Mouse (Mus musculus): ENCODE data around the gene Phkb. TPM values are rescaled to one million over a fixed set of nuclear protein-coding genes. Genes with fewer than 3 reads are reported as not detected.
A peak's percentile ranks its signal among the peaks of the same experiment; 100 is the strongest.
"Not testable (repeated sequence)": the region's sequence is repeated elsewhere in the genome, so short reads cannot be mapped to it uniquely, and the experiment has no call there.

Phkb gene
- 34.2 and 34.8 TPM in 2 replicates for polyA plus RNA-seq (2015; fragmentation: Nextera tagmentation; extraction: Ambion mirVana)

DNA sequence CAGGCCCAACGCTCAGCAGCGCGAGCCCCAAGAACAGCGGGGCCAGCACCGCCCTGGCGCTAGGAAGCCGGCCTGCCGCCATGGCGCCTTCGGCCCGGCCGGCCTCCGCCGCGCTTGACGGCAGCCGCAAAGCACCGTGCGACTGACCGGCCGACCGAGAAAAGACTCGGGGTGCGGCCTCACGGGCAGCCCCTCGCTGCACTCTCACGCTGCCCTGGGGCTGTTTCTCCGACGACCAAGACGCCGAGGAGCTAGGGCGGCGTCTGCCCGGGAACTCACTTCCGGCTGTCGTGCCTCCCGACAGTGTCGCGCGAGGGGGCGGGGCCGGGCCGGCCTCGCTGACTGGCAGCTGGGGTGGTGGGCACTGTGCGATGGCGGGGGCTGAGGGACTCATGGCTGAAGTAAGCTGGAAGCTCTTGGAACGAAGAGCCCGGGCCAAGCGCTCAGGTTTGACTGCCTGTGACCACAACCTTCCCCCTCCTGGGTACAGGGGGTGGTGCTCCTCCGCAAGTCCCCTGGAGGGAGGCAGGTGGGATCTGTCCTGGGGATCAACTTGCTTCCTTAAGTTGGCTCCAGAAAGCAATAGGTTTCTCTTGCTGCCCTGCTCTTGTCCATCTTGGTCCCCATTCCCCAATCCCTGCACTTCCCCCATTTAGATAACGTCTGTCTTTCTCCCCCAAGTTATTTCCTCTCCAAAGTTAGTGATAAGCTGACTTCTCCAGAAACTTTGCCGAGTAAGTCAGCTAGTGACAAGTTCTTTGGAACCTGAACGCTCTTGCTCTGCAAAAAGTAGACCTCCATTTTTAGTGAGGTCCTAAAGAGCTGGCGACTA is at the start of gene Phkb, which contains the start of gene Itfg1:
TSS of gene Phkb (plus strand) at position 303 of the 832 bp plus-strand sequence.
TSS of gene Itfg1 (minus strand) at position 265 of the 832 bp plus-strand sequence.
- H3K27ac ChIP-seq: peak within 1 kb of the TSS; percentile 96
- peak within 1 kb of the TSS; percentile 76 for H3K4me3 ChIP-seq
- WGBS: under 1% methylated on average over 54 of the region's 54 CpGs
- no peaks in the 10 kb centered on the region for H3K27me3 ChIP-seq (replicated peaks)
- peak within 1 kb of the TSS; percentile 92 for H3K9ac ChIP-seq
- ATAC-seq (replicated peaks): peak; percentile 98
- H3K4me1 ChIP-seq: peaks cover 18% of the 10 kb centered on the region
- H3K9me3 ChIP-seq: no peaks in the 10 kb centered on the region
- peaks cover 8% of the 10 kb centered on the region; the same call in 1 of the 2 replicates for H3K36me3 ChIP-seq (replicated peaks)
- peak within 1 kb of the TSS; percentile 54 for H3K4me2 ChIP-seq

DNA sequence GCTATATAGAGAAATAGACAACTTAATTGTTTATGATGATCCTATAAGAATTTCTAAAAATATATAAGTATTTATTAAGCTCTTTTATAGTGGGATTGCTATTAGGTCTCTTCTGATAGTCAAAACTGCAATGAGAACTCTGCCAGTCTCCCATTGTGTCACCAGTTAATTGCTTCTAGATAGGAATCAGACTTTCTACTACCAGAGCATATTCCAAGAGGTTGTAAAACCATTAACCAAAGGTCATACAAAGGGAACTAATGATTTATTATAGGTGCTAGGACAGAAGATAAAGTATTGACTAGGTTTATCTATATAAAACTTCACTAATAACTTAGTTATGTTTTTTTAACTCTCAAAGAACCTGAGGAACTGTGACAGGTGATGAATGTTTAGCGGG is 44.4 kb upstream of the Phkb start:
- ATAC-seq (replicated peaks); H3K9me3 ChIP-seq; H3K27me3 ChIP-seq (replicated peaks); H3K4me3 ChIP-seq; H3K9ac ChIP-seq; H3K36me3 ChIP-seq (replicated peaks); H3K27ac ChIP-seq; H3K4me2 ChIP-seq; H3K4me1 ChIP-seq: not testable (repeated sequence)
- WGBS: 96% methylated on average over 1 of the region's 1 CpGs

DNA sequence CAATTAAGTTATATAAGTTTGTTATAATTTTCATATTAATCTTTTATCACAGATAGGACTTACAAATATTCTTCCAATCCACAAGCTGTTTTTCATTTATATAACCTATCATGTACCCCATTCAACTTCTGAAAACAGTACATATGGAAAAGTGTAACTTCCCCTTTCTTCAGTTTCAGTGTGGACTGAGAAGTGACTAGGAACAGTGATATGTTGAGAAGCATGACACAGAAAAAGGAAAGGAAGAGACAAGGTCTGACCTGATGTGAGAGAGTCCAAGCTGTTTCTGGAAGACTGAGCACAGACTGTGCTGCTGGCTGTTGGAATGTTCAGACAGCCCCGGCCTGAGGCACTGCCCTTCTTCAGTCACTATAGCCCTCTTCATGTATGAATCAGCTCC is 40.6 kb upstream of the Phkb start:
- Histone ChIP-seq H3K27me3 (replicated peaks) (no peaks in the 10 kb centered on the region), H3K36me3 (replicated peaks) (peaks cover 9% of the 10 kb centered on the region; the same call in 1 of the 2 replicates), H3K4me1 (no peaks in the 10 kb centered on the region), H3K4me3 (no peak overlapping the region), H3K4me2 (no peak overlapping the region), H3K9ac (no peak overlapping the region), H3K27ac (no peak overlapping the region), H3K9me3 (no peaks in the 10 kb centered on the region)
- 92% methylated on average over 1 of the region's 1 CpGs for WGBS
- ATAC-seq (replicated peaks): no peak

DNA sequence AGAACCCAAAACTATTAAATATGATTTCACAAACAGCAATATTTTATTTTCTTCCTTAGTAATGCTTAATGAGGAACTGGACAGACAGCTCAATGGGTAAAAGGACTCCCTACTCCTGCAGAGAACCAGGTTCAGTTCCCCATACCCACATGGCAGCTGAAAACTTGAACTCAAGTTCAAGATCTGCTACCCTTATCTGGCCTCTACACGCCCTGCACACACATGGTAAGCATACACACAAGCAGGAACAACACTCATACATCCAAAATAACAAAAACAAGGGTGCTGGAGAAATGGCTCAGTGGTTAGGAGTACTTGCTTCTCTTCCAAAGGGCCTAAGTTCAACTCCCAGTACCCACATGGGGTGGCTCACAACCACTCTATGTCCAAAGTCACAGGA is 39.4 kb upstream of the Phkb start:
- 98% methylated on average over 1 of the region's 1 CpGs for whole genome bisulfite sequencing
- no peaks in the 10 kb centered on the region for H3K9me3 ChIP-seq

DNA sequence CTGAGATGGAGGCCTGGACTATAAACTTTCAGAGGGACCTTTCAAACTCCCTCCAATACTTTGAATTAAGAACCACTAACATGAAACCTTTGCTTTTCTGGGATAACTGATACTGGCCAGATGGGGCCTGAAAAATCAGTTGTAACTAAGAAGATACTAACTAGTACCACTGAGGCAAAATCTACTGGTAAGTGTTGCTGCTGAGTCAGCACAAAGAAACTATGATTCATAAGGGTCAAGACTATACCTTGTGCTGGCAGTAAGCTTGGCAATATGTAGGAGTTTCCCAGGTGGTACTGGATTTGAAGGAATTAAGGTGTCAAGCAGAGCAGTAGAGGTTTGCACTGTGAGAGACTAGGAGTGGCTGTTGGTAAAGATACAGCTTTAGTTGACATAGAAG is 27.1 kb upstream of the Phkb start:
- Histone ChIP-seq H3K9me3 (no peaks in the 10 kb centered on the region), H3K4me1 (no peaks in the 10 kb centered on the region), H3K27me3 (replicated peaks) (no peaks in the 10 kb centered on the region), H3K36me3 (replicated peaks) (0 out of 2 replicates have a peak, but pooled peaks cover 4% of the 10 kb centered on the region), H3K4me3 (no peak overlapping the region), H3K4me2 (no peak overlapping the region), H3K9ac (no peak overlapping the region), H3K27ac (no peak overlapping the region)
- no peak for ATAC-seq (replicated peaks)

More for the DNA sequence above, 39.4 kb upstream of the Phkb start:
- no peak overlapping the region for H3K4me2 ChIP-seq
- ATAC-seq (replicated peaks): no peak
- no peaks in the 10 kb centered on the region for H3K27me3 ChIP-seq (replicated peaks)
- H3K4me1 ChIP-seq: no peaks in the 10 kb centered on the region
- H3K4me3 ChIP-seq: no peak overlapping the region
- H3K27ac ChIP-seq: no peak overlapping the region
- H3K36me3 ChIP-seq (replicated peaks): peaks cover 9% of the 10 kb centered on the region
- H3K9ac ChIP-seq: no peak overlapping the region

DNA sequence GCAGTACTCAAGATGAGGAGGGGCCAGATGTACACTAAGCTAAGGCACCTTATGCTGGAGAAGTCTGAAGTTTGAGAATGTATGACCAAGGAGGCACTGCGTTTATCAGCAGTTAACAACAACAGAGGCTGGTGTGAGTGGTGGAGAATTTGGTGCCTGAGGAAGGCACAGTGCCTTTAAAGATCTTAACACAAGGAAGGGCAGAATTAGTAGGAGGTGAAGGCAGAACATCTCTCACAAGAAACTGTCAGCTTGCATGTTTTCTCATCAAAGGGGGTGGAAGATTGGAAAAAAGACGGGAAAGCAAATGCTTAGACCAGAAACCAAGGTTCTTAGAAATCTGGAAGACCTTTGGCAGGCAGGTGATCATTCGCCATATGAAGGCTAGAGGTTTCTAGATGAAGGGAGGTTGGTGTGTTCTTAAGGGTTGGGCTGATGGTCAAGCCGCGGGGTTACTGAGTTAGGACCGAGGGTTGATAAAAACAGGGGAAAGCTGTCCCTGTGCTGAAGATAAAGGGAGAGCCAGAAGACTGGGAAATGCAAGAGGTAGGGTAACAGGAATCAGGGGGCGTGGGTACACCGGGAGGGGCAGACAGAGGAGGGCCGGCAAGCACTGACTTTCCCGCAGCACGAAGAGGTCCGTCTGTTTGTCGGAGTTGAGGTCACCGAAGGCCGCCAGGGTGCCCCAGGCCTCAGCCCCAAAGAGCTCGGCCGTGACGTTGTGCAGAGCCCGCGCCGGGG is 673 bp upstream of the Phkb start:
- no peaks in the 10 kb centered on the region for H3K27me3 ChIP-seq (replicated peaks)
- H3K27ac ChIP-seq: peak overlapping the region; percentile 96
- peak overlapping the region; percentile 76 for H3K4me3 ChIP-seq
- 1% methylated on average over 21 of the region's 21 CpGs for WGBS
- no peak for ATAC-seq (replicated peaks)
- no peaks in the 10 kb centered on the region for H3K9me3 ChIP-seq
- peak overlapping the region; percentile 54 for H3K4me2 ChIP-seq
- H3K9ac ChIP-seq: peak overlapping the region; percentile 92
- peaks cover 13% of the 10 kb centered on the region; the same call in 1 of the 2 replicates for H3K36me3 ChIP-seq (replicated peaks)
- H3K4me1 ChIP-seq: peaks cover 18% of the 10 kb centered on the region

DNA sequence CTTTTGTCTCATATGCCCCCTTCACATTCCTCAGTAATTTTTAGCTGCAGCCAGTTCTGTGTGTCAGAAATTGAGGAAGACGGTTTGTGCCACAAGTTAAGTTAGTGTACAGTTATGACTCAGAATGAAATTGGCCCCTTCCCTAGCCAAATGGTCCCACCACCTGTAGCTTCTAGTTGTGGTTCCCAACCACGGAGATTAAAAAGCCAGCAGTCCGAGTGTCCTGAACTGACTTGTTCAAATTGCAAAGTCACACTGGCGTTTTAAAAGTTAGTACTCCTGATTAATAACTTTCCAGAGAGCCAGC is 683 bp downstream of the Phkb start:
- Histone ChIP-seq H3K4me1 (peaks cover 18% of the 10 kb centered on the region), H3K9me3 (no peaks in the 10 kb centered on the region), H3K9ac (0 out of 2 replicates have a peak overlapping the region, but pooled peaks have one; percentile 92), H3K27me3 (replicated peaks) (no peaks in the 10 kb centered on the region), H3K27ac (no peak overlapping the region), H3K36me3 (replicated peaks) (peaks cover 8% of the 10 kb centered on the region; the same call in 1 of the 2 replicates), H3K4me3 (peak overlapping the region; percentile 76), H3K4me2 (peak overlapping the region; percentile 54)
- WGBS: 19% methylated on average over 4 of the region's 4 CpGs
- ATAC-seq (replicated peaks): no peak; the same call in 1 of the 2 replicates

DNA sequence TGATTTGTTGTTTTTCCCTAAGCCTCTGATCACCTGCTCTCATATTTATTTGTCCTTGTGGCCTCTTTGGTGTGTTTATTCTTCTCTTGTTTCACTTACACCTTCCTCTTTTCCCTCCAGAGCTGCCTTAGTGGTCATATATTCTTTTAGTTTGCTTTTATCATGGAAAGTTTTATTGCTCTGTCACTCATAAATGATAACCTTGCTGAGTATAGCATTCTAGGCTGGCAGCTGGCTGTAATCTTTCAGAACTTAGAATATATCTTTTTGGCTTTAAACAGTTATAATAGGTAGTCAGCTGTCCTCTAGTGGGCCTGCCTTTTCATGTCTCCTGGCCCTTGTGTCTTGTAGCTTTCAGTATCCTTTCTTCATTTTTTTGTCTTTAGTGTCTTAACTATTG is 5.1 kb downstream of the Phkb start:
- Histone ChIP-seq H3K4me2 (no peak overlapping the region), H3K27ac (no peak overlapping the region), H3K4me1 (peaks cover 6% of the 10 kb centered on the region), H3K9ac (no peak overlapping the region), H3K9me3 (no peaks in the 10 kb centered on the region), H3K27me3 (replicated peaks) (no peaks in the 10 kb centered on the region), H3K4me3 (no peak overlapping the region), H3K36me3 (replicated peaks) (0 out of 2 replicates have a peak, but pooled peaks cover 5% of the 10 kb centered on the region)
- ATAC-seq (replicated peaks): no peak

DNA sequence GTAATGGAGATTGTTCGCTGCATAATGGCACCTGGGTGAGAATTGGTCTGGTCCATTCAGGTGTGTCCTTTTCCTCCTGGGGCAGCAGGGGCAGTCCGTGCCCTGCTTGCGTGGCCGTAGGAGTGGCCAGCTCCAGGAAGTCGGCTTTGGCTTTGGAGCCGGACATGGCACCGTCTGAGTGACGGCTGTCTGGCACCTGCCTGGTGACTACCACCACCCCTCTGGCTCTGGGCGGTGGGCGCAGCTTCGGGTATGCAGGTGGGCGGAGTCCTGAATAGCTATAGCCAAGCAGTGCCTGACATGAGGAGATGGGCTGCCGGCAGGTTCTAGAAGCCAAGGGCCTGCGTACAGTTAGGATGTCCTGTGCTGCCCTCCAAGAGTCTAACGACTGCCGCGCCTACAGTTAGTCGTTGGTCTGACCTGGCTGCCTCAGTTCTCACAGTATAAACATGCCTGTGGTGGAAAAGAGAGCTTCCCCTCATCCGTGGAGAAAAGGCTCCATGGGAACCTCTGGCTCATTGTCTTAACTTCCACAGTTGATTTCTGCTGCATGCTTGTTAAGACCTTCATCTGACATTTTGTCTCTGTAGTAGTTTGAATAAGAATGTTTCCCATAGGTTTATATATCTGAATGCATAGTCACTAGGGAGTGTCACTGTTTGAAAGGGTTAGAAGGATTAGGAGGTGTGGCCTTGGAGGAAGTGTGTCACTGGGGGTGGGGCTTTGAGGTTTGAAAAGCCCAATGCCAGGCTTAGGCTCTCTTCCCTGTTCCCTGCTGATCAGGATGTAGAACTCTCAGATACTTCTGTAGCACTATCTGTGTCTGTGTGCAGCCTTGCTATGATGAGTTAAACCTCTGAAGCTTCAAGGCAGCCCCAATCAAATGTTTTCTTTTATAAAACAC is 13.7 kb downstream of the Phkb start:
- H3K9ac ChIP-seq: no peak overlapping the region
- WGBS: 93% methylated on average over 19 of the region's 19 CpGs
- no peak overlapping the region for H3K4me2 ChIP-seq
- ATAC-seq (replicated peaks): no peak
- H3K27ac ChIP-seq: no peak overlapping the region
- H3K36me3 ChIP-seq (replicated peaks): no peaks in the 10 kb centered on the region
- H3K9me3 ChIP-seq: no peaks in the 10 kb centered on the region
- H3K4me3 ChIP-seq: no peak overlapping the region
- no peaks in the 10 kb centered on the region for H3K4me1 ChIP-seq
- no peaks in the 10 kb centered on the region for H3K27me3 ChIP-seq (replicated peaks)

DNA sequence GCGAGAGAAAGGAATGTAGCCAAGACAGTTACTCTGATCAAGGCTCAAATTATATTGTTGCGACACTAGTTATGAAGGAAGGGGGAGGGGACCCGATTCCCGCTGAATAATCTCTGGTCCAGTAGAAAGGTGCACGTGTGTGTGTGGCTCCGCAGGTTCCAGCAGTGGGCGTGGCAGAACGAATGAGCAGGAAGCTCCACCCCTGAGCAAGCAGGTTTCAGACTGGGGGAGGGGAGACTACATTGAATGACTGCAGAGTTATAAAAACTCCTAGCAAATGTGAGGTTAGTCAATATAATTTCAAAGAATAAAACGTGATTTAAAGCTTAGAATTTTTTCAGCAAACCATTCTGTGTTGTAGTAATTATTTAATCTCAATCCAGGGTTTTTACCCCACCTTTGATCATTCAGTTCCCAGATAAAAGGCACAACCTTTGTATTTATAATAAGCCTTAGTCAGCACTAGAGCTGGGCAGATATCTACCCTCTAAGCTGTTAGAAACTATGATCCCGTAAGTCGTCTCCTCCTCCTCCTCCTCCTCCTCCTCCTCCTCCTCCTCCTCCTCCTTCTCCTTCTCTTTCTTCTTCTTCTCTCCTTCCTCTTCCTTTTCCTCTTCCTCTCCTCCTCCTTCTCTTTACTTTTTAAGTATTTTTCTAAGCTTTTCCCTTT is 16.6 kb downstream of the Phkb start:
- H3K27me3 ChIP-seq (replicated peaks); H3K36me3 ChIP-seq (replicated peaks); H3K4me3 ChIP-seq; H3K27ac ChIP-seq; H3K4me1 ChIP-seq; ATAC-seq (replicated peaks); H3K4me2 ChIP-seq; H3K9me3 ChIP-seq; H3K9ac ChIP-seq: not testable (repeated sequence)
- WGBS: 44% methylated on average over 11 of the region's 11 CpGs

DNA sequence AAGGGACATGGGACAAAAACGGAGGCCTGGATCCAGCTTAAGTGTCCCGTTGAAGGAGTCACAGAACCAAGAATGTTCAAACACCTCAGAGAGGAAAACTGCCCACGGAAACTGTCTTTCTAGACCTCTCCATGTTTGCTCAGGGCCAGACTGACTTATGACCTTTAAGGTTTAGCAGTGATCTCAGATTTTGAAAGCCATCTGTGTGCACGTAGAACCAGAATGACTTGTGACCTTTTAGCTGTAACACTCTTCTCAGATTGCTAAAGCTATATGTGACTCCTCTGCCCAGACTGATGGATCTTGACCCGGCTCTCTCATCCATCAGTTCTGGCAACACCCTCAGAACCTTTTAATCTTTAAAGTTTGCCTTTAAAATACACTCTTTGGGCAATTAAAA is 19.9 kb downstream of the Phkb start:
- ATAC-seq (replicated peaks): no peak
- 93% methylated on average over 5 of the region's 5 CpGs for WGBS
- Histone ChIP-seq H3K27me3 (replicated peaks) (no peaks in the 10 kb centered on the region), H3K4me1 (no peaks in the 10 kb centered on the region), H3K4me3 (no peak overlapping the region), H3K4me2 (no peak overlapping the region), H3K27ac (no peak overlapping the region), H3K9ac (no peak overlapping the region), H3K9me3 (no peaks in the 10 kb centered on the region), H3K36me3 (replicated peaks) (no peaks in the 10 kb centered on the region)

All from midbrain, embryonic 15.5 days (tissue).